Mouse (Mus musculus): Measurements from ENCODE around the gene Heyl.

DNA sequence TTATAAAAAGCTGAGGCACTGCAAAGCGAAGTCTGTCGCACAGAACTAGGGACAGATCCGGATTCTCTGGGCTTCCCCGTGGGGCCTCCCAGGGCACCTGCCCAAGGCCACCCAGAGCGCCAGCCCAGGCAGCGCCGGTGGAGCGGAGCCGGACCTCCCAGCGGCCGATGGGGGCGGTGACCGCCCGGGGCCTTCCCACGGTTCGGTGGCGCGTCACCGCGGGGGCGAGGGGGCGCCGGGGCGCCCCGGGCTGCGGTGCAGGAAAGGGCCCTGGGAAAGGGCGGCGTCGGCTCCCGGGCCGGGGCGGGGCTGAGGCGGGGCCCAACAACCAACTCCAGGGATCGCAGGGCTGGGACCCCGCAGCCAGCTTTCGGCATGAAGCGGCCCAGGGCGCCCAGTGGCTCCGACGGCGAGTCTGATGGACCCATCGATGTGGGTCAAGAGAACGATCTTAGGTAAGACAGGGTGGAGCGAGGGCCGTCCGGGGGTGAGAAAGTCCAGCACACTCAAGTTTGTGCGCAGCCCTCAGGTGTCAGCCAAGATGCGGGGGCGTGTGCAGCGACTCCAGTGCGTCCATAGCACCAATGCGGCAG lies at the start of gene Heyl:
- TF ChIP-seq POLR2A (IDR thresholded peaks at IDR 0.05; ENCODE audit: control insufficient read depth, extremely low read depth, insufficient read depth, low read length, poor library complexity) (no peak), CTCF (IDR thresholded peaks at IDR 0.05; ENCODE audit: borderline replicate concordance, control insufficient read depth, extremely low read depth, insufficient read depth, low read length, poor library complexity) (no peak)

Data from thymus, adult 2 months (tissue).